Mouse (Mus musculus): ENCODE results near the gene Nudt2.

- no peak for TF ChIP-seq POLR2A (IDR thresholded peaks at IDR 0.05; ENCODE audit: low read depth, low read length)
- TF ChIP-seq JUND (conservative IDR thresholded peaks at IDR 0.05; ENCODE audit: low read depth, low read length): no peak
- TF ChIP-seq MYC (IDR thresholded peaks at IDR 0.05; ENCODE audit: low read depth, low read length): no peak
- no peak for TF ChIP-seq MAX (IDR thresholded peaks at IDR 0.05; ENCODE audit: low read length)
- no peak for TF ChIP-seq MAZ (IDR thresholded peaks at IDR 0.05; ENCODE audit: low read depth, low read length)
- no peak for TF ChIP-seq IRF4 (IDR thresholded peaks at IDR 0.05; ENCODE audit: low read depth, low read length)
Observed at GRCm38 (mm10) chr4:41477648-41478160, 12.8 kb downstream of the Nudt2 start.
